Mouse (Mus musculus) large intestine, adult 2 months (tissue): ENCODE measurements at regions not wholly inside any gene's neighbourhood (a gene's known extent, or its start where the extent isn't known, plus 50 kb on each side); places are given as distances from the start of the nearest gene placed in this dataset.

Experiments used
- DNase-seq: peaks from one replicate; pipeline ENCODE4 v3.0.0-alpha.2; 2012; ENCODE audit warnings: low read depth, low spot score
- WGBS: fragments of 180-500 bp; shearing (Covaris S2); methylation state at CpG from one replicate; pipeline ENCODE4 v1.1.7; 2018; 5-methylcytosine and 5-hydroxymethylcytosine counted together

- WGBS: 94% methylated on average over 2 of the region's 2 CpGs
- no peak for DNase-seq
These were observed 59.6 kb upstream of the Slc40a1 start for GRCm38 (mm10) chr1:45985892-45986291.

- 31% methylated on average over 2 of the region's 2 CpGs for WGBS
These were observed 60.4 kb upstream of the Slc40a1 start for GRCm38 (mm10) chr1:45986676-45987075.

GRCm38 (mm10) chr1:46002255-46002654, 63.9 kb upstream of the Dnah7b start:
- DNase-seq: no peak
- WGBS: 85% methylated on average over 1 of the region's 1 CpGs

More at GRCm38 (mm10) chr1:45986676-45987075, 60.4 kb upstream of the Slc40a1 start:
- DNase-seq: no peak

- 20% methylated on average over 2 of the region's 2 CpGs for WGBS
These were observed 62.6 kb upstream of the Dnah7b start for GRCm38 (mm10) chr1:46003472-46003871.

GRCm38 (mm10) chr1:46006790-46007189, 59.3 kb upstream of the Dnah7b start:
- peak; percentile 35 for DNase-seq

More at GRCm38 (mm10) chr1:46003472-46003871, 62.6 kb upstream of the Dnah7b start:
- no peak for DNase-seq
